Mouse (Mus musculus): ENCODE measurements around the gene Pate2.

DNA sequence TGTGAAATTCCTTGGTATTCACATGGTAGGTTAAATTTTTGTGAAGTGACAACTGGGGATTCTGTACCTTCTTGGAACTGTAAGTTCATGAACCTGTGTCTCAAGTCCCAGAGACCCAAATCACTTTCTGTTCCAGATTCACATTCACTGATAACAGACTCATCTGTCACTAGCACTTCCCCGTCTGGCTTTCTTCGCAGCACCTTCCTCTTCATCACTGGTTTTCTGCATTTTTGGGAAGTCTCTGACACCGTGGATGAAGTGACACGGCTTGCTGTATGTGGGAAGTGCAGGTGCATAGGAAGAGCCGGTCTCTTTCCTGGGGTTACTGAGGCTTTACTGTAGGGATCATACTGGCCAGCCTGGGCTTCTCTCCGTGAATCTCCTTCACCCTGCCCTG is 8.5 kb upstream of the Pate2 start:
- no peak for TF ChIP-seq CTCF (IDR thresholded peaks at IDR 0.05; ENCODE audit: low read depth)
- TF ChIP-seq EP300 (IDR thresholded peaks at IDR 0.05; ENCODE audit: low read depth), result no peak

Measured in heart, postnatal 0 days (tissue).